Mouse (Mus musculus) heart, embryonic 13.5 days (tissue): ENCODE results near the gene Egfl7. TPM values are rescaled to one million over a fixed set of nuclear protein-coding genes. Genes with fewer than 3 reads are reported as not detected.

Source experiments
- ATAC-seq: fragments of 200-750 bp; cut with Nextera tagmentation; 2 replicates; pipeline ENCODE4 v1.8.0; 2017; ENCODE audit warnings: moderate TSS enrichment; ENCODE audit not compliant: insufficient number of reproducible peaks, low FRiP score, low TSS enrichment; ENCODE audit errors: extremely low read depth
- H3K27ac ChIP-seq: fragments of 300-500 bp; sonication (generic); replicated peaks from 2 replicates; pipeline ENCODE4 v1.5.1; 2015; ENCODE audit warnings: moderate library complexity, mild to moderate bottlenecking, inconsistent platforms
- H3K27me3 ChIP-seq: fragments of 300-500 bp; sonication (generic); replicated peaks from 2 replicates; pipeline ENCODE4 v1.6.1; 2015; ENCODE audit warnings: mild to moderate bottlenecking, inconsistent platforms
- H3K36me3 ChIP-seq: fragments of 300-500 bp; sonication (generic); 2 replicates; pipeline ENCODE4 v1.6.1; 2015; ENCODE audit warnings: mild to moderate bottlenecking, inconsistent platforms
- H3K4me1 ChIP-seq: fragments of 300-500 bp; sonication (generic); 2 replicates; pipeline ENCODE4 v1.6.1; 2015; ENCODE audit warnings: inconsistent platforms
- H3K4me2 ChIP-seq: fragments of 300-500 bp; sonication (generic); 2 replicates; pipeline ENCODE4 v1.6.1; 2015; ENCODE audit warnings: inconsistent platforms, mild to moderate bottlenecking, moderate library complexity
- H3K4me3 ChIP-seq: fragments of 300-500 bp; sonication (generic); 2 replicates; pipeline ENCODE4 v1.5.1; 2015; ENCODE audit warnings: moderate library complexity, mild to moderate bottlenecking, inconsistent platforms
- H3K9ac ChIP-seq: fragments of 300-500 bp; sonication (generic); 2 replicates; pipeline ENCODE4 v1.6.1; 2015; ENCODE audit warnings: inconsistent platforms, mild to moderate bottlenecking, moderate library complexity
- H3K9me3 ChIP-seq: fragments of 300-500 bp; sonication (generic); 2 replicates; pipeline ENCODE4 v1.6.1; 2016; ENCODE audit warnings: inconsistent platforms
- WGBS: fragments of 180-500 bp; shearing (Covaris S2); methylation state at CpG from one replicate; pipeline ENCODE4 v1.1.7; 2015; ENCODE audit warnings: mixed read lengths; 5-methylcytosine and 5-hydroxymethylcytosine counted together
- polyA plus RNA-seq: library from polyadenylated mRNA; unstranded; fragments of >200 nt; fragmentation: Nextera tagmentation; extraction: Ambion mirVana; gene quantifications from 2 replicates; pipeline ENCODE4 v1.2.1, GENCODE M21; 2015

Egfl7 gene
- polyA plus RNA-seq, 1 experiment from 2014 or later: 170 TPM

DNA sequence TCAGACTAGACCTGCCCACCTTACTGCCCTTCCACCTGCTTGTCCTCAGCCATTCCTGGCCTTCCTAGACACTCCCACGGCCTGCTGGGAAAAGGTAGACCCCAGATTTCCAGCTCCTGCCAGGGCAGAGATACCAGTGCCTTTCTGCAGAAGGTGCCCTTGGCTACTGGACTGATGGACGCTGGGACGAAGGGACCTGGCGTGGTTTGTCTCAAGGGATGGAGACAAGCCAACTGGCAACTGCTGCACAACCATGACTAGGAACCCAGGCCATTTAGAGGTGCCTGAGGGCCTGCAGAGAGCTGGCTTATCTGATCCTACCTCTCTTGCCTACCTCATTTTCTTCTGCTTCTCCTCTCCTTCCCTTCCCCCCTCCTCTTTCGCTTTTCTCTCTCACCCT lies 35.1 kb downstream of the Egfl7 start:
- Histone ChIP-seq H3K4me3 (no peak overlapping the region), H3K9me3 (no peaks in the 10 kb centered on the region), H3K36me3 (no peaks in the 10 kb centered on the region), H3K4me2 (no peak overlapping the region), H3K27ac (no peak overlapping the region), H3K9ac (no peak overlapping the region), H3K27me3 (0 out of 2 replicates have a peak, but pooled peaks cover 8% of the 10 kb centered on the region), H3K4me1 (peaks cover 10% of the 10 kb centered on the region; the same call in 1 of the 2 replicates)
- WGBS: 70% methylated on average over 5 of the region's 5 CpGs
- ATAC-seq: no peak

DNA sequence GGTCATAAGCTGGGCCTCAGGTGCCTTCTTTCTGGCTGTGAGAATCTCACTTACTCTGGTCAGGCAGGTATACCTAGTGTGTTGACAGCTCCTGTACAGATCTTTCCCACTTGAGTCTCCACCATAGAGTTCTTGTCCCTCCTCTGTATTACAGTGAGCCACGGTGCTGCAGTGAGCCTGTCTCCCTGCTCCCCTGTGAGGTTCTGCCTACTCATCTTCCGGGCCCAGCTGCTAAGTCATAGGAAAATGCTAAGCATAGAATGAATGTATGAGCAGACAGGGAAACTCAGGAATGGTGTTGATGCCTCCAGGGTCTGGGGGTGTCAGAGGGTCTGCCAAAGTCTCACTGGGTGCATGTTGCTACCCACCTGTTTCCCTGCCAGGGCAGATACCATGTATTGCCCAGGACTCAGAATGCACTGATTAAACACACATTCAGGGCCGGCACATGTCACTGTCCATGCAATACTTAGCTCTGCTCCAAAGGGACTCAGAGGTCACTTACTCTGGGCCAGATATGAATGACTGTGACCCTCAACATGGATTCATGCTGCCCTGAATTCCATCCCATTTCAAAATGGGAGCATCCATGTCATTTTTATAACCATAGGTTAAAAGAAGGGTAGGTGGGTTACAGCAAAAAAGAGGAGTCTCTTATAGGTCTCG lies 35.8 kb downstream of the Egfl7 start:
- ATAC-seq: no peak
- 72% methylated on average over 4 of the region's 4 CpGs for whole genome bisulfite sequencing

DNA sequence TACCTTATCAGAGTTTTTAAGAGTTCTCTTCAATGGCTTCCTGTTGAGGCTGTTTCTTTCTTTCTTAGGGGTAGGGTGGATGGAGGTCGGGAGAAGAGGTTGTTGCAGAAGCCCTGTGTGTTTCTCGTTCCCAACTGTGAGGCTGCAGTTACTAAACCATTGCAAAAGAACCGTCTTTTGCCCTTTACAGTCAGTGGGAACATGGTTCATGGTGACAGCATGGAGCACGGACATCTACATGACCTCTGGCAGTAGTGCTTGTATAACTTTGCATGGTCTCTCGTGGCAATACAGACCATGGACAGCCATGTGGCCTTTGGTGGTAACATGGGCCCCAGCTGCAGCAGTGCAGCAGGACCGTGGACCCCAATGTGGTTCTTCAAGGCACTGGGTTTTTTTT lies 37.5 kb downstream of the Egfl7 start:
- Histone ChIP-seq H3K36me3 (no peaks in the 10 kb centered on the region), H3K27ac (no peak overlapping the region), H3K4me2 (no peak overlapping the region), H3K4me1 (peaks cover 10% of the 10 kb centered on the region; the same call in 1 of the 2 replicates), H3K9ac (no peak overlapping the region), H3K9me3 (no peaks in the 10 kb centered on the region), H3K27me3 (0 out of 2 replicates have a peak, but pooled peaks cover 8% of the 10 kb centered on the region), H3K4me3 (no peak overlapping the region)
- WGBS: 55% methylated on average over 6 of the region's 6 CpGs
- no peak for ATAC-seq

More for the DNA sequence above, 35.8 kb downstream of the Egfl7 start:
- no peak overlapping the region for H3K4me3 ChIP-seq
- no peak overlapping the region for H3K4me2 ChIP-seq
- no peaks in the 10 kb centered on the region for H3K36me3 ChIP-seq
- no peaks in the 10 kb centered on the region for H3K9me3 ChIP-seq
- H3K9ac ChIP-seq: no peak overlapping the region
- H3K4me1 ChIP-seq: peaks cover 10% of the 10 kb centered on the region; the same call in 1 of the 2 replicates
- no peak overlapping the region for H3K27ac ChIP-seq
- H3K27me3 ChIP-seq: 0 out of 2 replicates have a peak, but pooled peaks cover 8% of the 10 kb centered on the region

DNA sequence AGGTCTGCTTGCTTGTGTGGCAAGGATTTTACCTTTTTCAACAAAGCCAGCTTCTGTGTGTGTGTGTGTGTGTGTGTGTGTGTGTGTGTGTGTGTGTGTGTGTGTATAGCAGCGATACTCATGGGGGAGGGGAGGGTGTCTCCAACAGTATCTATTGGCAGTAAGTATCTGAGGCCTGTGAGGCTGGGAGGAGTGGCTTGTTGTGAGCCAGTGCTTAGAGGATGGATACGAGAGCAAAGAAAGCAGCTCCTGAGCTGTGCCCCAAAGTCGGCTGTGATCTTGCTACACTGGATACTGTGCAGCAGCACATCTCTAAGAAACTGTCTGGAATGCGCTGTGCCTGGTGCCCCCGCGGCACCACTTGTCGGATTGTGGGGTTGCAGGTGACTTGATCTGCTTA lies 38.1 kb downstream of the Egfl7 start:
- Histone ChIP-seq H3K4me2 (no peak overlapping the region), H3K9me3 (no peaks in the 10 kb centered on the region), H3K36me3 (no peaks in the 10 kb centered on the region), H3K27me3 (0 out of 2 replicates have a peak, but pooled peaks cover 8% of the 10 kb centered on the region), H3K27ac (no peak overlapping the region), H3K9ac (no peak overlapping the region), H3K4me1 (peaks cover 10% of the 10 kb centered on the region; the same call in 1 of the 2 replicates), H3K4me3 (no peak overlapping the region)
- no peak for ATAC-seq
- 55% methylated on average over 6 of the region's 7 CpGs for WGBS

DNA sequence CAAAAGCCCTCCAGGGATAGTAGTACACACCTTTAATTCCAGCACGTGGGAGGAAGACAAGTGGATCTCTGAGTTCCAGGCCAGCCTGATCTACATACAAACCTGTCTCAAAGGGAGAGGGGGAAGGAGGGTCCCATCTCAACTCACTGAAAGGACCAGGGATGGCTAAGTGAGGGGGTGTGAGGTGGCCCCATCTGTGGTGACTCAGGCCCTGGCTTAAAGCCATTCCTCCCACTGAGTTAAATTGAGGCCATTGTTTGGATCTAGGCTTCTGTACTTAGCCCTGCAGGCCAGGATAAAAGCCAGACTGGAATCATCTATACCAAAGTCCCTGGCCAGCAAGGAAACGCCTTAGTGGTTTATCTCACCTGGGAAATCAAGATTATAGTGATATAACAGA lies 41.4 kb downstream of the Egfl7 start:
- Histone ChIP-seq H3K4me3 (no peak overlapping the region), H3K27ac (no peak overlapping the region), H3K36me3 (no peaks in the 10 kb centered on the region), H3K4me2 (no peak overlapping the region), H3K9me3 (no peaks in the 10 kb centered on the region), H3K27me3 (peaks cover 14% of the 10 kb centered on the region; the same call in 1 of the 2 replicates), H3K9ac (no peak overlapping the region), H3K4me1 (peaks cover 10% of the 10 kb centered on the region; the same call in 1 of the 2 replicates)
- ATAC-seq: no peak
- 50% methylated on average over 2 of the region's 2 CpGs for WGBS

DNA sequence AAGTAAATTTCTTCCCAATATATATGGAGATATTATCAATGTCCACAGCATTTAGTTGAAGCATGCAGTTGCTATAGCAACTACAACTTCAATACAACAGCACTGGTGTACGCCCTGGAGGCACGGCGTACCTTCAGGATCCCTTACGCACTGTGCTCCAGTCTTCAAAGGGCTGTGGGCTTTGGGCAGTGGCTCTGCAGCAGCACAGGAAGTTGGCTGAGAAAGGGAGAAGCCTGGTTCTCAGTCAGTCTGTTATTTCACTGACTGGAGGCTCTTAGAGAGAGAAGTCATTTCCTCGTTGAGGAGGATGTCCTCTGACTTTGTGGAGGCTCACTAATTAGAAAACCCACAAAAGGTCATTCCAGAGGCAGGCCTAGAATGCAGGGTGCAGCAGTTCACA lies 43.2 kb downstream of the Egfl7 start:
- H3K9me3 ChIP-seq: no peaks in the 10 kb centered on the region
- peaks cover 27% of the 10 kb centered on the region for H3K27me3 ChIP-seq
- H3K36me3 ChIP-seq: no peaks in the 10 kb centered on the region
- 59% methylated on average over 5 of the region's 5 CpGs for WGBS
- H3K4me3 ChIP-seq: no peak overlapping the region
- H3K9ac ChIP-seq: no peak overlapping the region
- no peak overlapping the region for H3K27ac ChIP-seq
- no peak overlapping the region for H3K4me2 ChIP-seq
- ATAC-seq: no peak
- 0 out of 2 replicates have a peak, but pooled peaks cover 2% of the 10 kb centered on the region for H3K4me1 ChIP-seq

DNA sequence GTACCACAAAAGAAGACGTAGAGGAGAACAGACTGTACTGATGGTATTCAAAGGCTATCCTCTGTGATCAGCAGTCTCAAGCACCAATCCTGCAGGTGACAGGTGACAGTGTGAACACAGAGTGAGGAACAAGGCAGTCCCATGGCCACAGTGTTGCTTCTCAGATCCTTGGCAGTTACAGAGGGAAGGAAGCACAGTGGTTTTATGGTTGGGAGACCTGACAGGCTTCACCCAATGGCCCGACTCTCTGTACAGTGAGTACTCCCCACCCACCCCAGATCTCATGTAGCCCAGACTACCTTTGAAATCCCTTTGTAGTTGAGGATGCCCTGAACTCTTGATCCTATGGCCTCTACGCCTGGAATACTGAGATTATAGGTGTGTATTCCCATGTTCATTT lies 45.6 kb downstream of the Egfl7 start:
- H3K9me3 ChIP-seq: no peaks in the 10 kb centered on the region
- H3K4me2 ChIP-seq: no peak overlapping the region
- no peak overlapping the region for H3K4me3 ChIP-seq
- peaks cover 13% of the 10 kb centered on the region for H3K4me1 ChIP-seq
- peaks cover 23% of the 10 kb centered on the region for H3K27me3 ChIP-seq
- no peak overlapping the region for H3K9ac ChIP-seq
- no peak overlapping the region for H3K27ac ChIP-seq
- ATAC-seq: no peak
- WGBS: 75% methylated on average over 3 of the region's 3 CpGs
- H3K36me3 ChIP-seq: no peaks in the 10 kb centered on the region

DNA sequence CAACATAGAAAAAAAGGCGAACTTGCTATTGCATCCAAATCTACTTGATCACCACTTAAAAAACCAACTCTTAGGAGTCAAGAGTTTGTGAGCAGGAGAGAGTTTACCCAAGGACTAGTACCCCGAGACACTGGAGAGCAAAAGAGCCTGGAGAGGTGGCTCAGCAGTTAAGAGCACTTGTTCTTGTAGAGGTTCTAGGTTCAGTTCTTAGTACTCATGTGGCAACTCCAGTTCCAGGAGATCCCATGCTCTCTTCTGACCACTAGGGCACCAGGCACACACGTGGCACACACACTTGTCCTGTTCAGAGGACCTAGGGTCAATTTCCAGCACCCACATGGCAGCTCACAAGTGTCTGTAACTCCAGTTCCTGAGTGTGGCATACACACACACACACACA lies 46.3 kb downstream of the Egfl7 start:
- no peak overlapping the region for H3K27ac ChIP-seq
- H3K9ac ChIP-seq: no peak overlapping the region
- no peak overlapping the region for H3K4me3 ChIP-seq
- H3K36me3 ChIP-seq: no peaks in the 10 kb centered on the region
- no peak overlapping the region for H3K4me2 ChIP-seq
- H3K9me3 ChIP-seq: no peaks in the 10 kb centered on the region
- peaks cover 23% of the 10 kb centered on the region for H3K27me3 ChIP-seq
- ATAC-seq: no peak
- 58% methylated on average over 3 of the region's 3 CpGs for WGBS
- H3K4me1 ChIP-seq: peaks cover 13% of the 10 kb centered on the region

DNA sequence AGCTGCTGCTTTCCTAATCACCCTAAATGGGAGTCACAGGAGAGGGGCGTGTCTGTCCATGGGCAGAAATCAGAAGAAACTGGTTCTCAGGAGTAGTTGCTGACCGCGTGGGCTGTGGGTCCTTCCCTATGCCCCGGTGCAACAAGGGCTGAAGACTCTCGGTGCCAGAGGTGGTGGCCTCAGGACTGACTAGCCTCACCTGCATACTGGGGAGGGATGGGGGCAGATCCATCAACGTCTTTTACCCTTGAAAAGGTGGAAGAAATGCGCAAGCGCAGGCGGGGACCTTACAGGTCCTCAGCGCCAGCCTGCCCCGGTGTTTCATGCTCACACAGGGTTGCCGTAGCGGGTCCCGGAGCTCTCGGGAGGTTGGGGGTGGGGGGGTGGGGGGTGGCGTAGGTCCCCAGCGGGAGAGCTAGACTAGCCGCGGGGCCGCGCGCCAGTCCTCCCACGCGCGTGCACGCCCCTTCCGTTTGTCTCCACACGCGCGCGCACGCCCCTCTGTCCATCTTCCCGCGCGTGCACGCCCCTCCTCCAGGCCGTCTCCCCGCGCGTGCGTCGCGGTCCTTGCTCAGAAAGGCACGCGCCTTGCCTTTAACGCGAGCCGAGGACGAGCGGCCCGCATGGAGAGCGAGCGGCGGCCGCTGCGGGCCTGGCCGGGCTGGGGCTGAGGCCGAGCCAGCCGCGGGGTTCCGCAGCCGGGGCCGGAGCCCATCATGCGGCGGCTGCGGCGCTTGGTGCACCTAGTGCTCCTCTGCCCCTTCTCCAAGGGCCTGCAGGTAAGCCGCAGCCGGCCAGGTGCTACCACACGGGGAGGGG lies 48.3 kb downstream of the Egfl7 start, which contains the start of gene Fam69b:
Gene Fam69b, plus strand, starts transcription at position 537 of the 819 bp plus-strand sequence.
- Histone ChIP-seq H3K27me3 (peaks cover 23% of the 10 kb centered on the region), H3K27ac (peak within 1 kb of the TSS; percentile 40), H3K9ac (peak within 1 kb of the TSS; percentile 93), H3K4me3 (peak within 1 kb of the TSS; percentile 74), H3K36me3 (no peaks in the 10 kb centered on the region), H3K9me3 (no peaks in the 10 kb centered on the region), H3K4me1 (peaks cover 13% of the 10 kb centered on the region), H3K4me2 (peak within 1 kb of the TSS; percentile 97)
- WGBS: 1% methylated on average over 69 of the region's 70 CpGs
- peak; percentile 39; the same call in 1 of the 2 replicates for ATAC-seq

DNA sequence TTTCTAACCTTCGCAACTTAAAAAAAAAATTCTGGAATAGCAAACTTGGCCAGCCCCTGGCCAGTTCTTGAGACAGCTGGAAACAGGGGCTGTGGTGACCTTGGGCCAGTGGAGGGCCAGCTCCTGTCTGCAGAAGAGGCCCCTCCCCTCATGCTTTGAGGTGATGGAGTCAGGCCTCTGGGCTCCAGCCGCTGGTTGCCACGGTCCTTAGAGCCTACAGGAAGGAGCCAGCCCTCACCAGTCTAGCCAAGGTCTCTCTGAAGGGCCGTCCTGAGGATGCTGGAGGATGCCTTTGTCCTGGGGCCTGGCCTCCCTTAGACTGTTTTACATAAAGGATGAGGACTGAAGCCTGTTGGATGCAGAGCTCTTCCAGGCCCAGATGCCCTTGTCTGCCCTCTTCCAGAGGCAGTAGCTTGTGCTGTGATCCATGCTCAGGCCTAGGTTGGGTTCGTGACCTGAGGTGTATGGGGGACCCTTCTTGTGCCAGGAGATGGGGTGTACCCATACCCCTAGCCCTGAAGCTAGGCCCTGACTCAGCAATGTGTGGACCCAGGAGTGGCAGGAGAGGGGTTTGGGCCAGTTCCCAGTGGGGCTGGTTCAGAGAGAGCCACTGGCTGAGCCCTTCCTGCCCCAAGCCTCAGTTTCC lies 49.1 kb downstream of the Egfl7 start:
- Histone ChIP-seq H3K36me3 (peaks cover 6% of the 10 kb centered on the region; the same call in 1 of the 2 replicates), H3K27ac (peak overlapping the region; percentile 40; the same call in 1 of the 2 replicates), H3K9me3 (no peaks in the 10 kb centered on the region), H3K4me1 (peaks cover 13% of the 10 kb centered on the region), H3K9ac (peak overlapping the region; percentile 93), H3K4me3 (peak overlapping the region; percentile 74), H3K4me2 (peak overlapping the region; percentile 97), H3K27me3 (peaks cover 23% of the 10 kb centered on the region)
- ATAC-seq: no peak
- WGBS: 27% methylated on average over 5 of the region's 5 CpGs
